Mouse (Mus musculus): Measurements from ENCODE around the gene Fam20b. TPM values are rescaled to one million over a fixed set of nuclear protein-coding genes. Genes with fewer than 3 reads are reported as not detected.

Gene Fam20b
- polyA plus RNA-seq, 1 experiment = 27.7 TPM

DNA sequence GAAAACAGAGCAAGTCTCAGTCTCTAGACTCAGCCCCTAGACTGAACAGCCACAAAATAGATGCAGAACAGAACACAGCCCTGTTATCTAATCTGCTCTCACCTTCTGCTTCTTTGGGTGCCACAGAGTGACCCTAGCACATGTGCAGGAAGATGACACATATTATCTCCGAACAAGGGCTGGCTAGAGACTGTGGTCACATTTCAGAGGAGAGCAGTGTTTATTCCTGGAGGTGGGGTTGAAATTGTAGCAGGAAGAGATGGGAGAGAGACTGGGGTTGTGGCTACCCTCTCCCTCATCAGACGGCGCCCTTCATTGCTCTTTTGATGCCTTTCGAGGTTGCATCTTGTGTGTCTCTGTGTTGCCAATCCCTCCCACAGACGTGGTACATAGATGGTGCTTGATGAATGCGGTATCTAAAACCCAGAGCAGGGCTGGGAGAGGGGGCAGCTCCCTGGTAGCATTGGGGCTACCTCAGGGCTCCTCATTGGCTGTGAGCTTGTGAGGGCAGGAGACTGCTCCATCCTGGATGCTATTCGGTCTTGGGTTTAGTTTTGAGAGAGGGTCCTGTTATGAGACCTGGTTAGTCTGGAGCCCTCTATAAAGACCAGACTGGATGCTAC lies 26.4 kb upstream of the Fam20b start:
- peaks cover 3% of the 10 kb centered on the region for H3K4me1 ChIP-seq (ENCODE audit: control insufficient read depth, insufficient read depth, low read length)
- H3K27me3 ChIP-seq (ENCODE audit: control insufficient read depth, insufficient read depth, low read length) = no peaks in the 10 kb centered on the region
- no peak overlapping the region for H3K4me3 ChIP-seq (ENCODE audit: control insufficient read depth, low read depth, low read length)
- TF ChIP-seq POLR2A (IDR thresholded peaks at IDR 0.05; ENCODE audit: control insufficient read depth, low read depth, low read length) (no peak), CTCF (IDR thresholded peaks at IDR 0.05; ENCODE audit: control insufficient read depth, insufficient read depth, insufficient replicate concordance, low read depth, low read length) (no peak)
- no peaks in the 10 kb centered on the region for H3K36me3 ChIP-seq (ENCODE audit: control insufficient read depth, insufficient read depth, low read length)
- H3K27ac ChIP-seq (ENCODE audit: control insufficient read depth, insufficient read depth, low read depth, low read length) = no peak overlapping the region

- 0 out of 2 replicates have a peak overlapping the region, but pooled peaks have one; percentile 7 for H3K27ac ChIP-seq (ENCODE audit: control insufficient read depth, insufficient read depth, low read depth, low read length)
- TF ChIP-seq CTCF (IDR thresholded peaks at IDR 0.05; ENCODE audit: control insufficient read depth, insufficient read depth, insufficient replicate concordance, low read depth, low read length) (peak; percentile 71; the same call in 1 of the 2 replicates), POLR2A (IDR thresholded peaks at IDR 0.05; ENCODE audit: control insufficient read depth, low read depth, low read length) (no peak)
- H3K36me3 ChIP-seq (ENCODE audit: control insufficient read depth, insufficient read depth, low read length) = no peaks in the 10 kb centered on the region
- H3K4me1 ChIP-seq (ENCODE audit: control insufficient read depth, insufficient read depth, low read length) = peaks cover 3% of the 10 kb centered on the region
- H3K27me3 ChIP-seq (ENCODE audit: control insufficient read depth, insufficient read depth, low read length) = no peaks in the 10 kb centered on the region
- no peak overlapping the region for H3K4me3 ChIP-seq (ENCODE audit: control insufficient read depth, low read depth, low read length)
Observed at GRCm38 (mm10) chr1:156741482-156742411, 22.9 kb upstream of the Fam20b start.

DNA sequence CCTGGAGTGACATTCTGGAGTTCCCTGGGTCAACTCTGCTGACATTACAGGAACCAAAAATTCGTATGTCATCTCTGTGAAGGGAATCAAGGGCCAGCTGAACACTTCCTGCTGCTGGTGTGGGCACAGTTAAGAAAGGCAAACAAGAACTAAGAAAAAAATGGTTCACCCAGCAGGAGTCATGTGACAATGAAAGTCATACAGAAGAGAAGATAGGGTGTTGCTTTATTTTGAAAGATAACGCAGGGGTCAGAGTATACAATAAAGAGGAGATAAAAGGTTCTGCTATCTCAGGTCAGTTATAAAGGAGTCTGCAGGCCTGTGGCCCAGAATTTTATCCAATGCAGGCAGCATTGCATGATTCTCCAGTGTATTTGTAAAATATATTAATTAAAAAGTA lies 16.9 kb upstream of the Fam20b start:
- no peaks in the 10 kb centered on the region for H3K27me3 ChIP-seq (ENCODE audit: control insufficient read depth, insufficient read depth, low read length)
- peaks cover 2% of the 10 kb centered on the region; the same call in 1 of the 2 replicates for H3K4me1 ChIP-seq (ENCODE audit: control insufficient read depth, insufficient read depth, low read length)
- H3K27ac ChIP-seq (ENCODE audit: control insufficient read depth, insufficient read depth, low read depth, low read length) = no peak overlapping the region
- no peak overlapping the region for H3K4me3 ChIP-seq (ENCODE audit: control insufficient read depth, low read depth, low read length)
- no peaks in the 10 kb centered on the region for H3K36me3 ChIP-seq (ENCODE audit: control insufficient read depth, insufficient read depth, low read length)
- TF ChIP-seq POLR2A (IDR thresholded peaks at IDR 0.05; ENCODE audit: control insufficient read depth, low read depth, low read length) = no peak

- H3K4me3 ChIP-seq (ENCODE audit: control insufficient read depth, low read depth, low read length) = no peak overlapping the region
- TF ChIP-seq POLR2A (IDR thresholded peaks at IDR 0.05; ENCODE audit: control insufficient read depth, low read depth, low read length) (no peak), CTCF (IDR thresholded peaks at IDR 0.05; ENCODE audit: control insufficient read depth, insufficient read depth, insufficient replicate concordance, low read depth, low read length) (no peak)
- H3K36me3 ChIP-seq (ENCODE audit: control insufficient read depth, insufficient read depth, low read length) = no peaks in the 10 kb centered on the region
- no peak overlapping the region for H3K27ac ChIP-seq (ENCODE audit: control insufficient read depth, insufficient read depth, low read depth, low read length)
- no peaks in the 10 kb centered on the region for H3K27me3 ChIP-seq (ENCODE audit: control insufficient read depth, insufficient read depth, low read length)
- H3K4me1 ChIP-seq (ENCODE audit: control insufficient read depth, insufficient read depth, low read length) = peaks cover 2% of the 10 kb centered on the region; the same call in 1 of the 2 replicates
Observed at GRCm38 (mm10) chr1:156734019-156734418, 15.1 kb upstream of the Fam20b start.

GRCm38 (mm10) chr1:156733559-156733958 lies 14.7 kb upstream of the Fam20b start:
- TF ChIP-seq CTCF (IDR thresholded peaks at IDR 0.05; ENCODE audit: control insufficient read depth, insufficient read depth, insufficient replicate concordance, low read depth, low read length) (no peak), POLR2A (IDR thresholded peaks at IDR 0.05; ENCODE audit: control insufficient read depth, low read depth, low read length) (no peak)
- Histone ChIP-seq H3K27me3 (ENCODE audit: control insufficient read depth, insufficient read depth, low read length) (no peaks in the 10 kb centered on the region), H3K36me3 (ENCODE audit: control insufficient read depth, insufficient read depth, low read length) (no peaks in the 10 kb centered on the region), H3K4me3 (ENCODE audit: control insufficient read depth, low read depth, low read length) (no peak overlapping the region), H3K27ac (ENCODE audit: control insufficient read depth, insufficient read depth, low read depth, low read length) (no peak overlapping the region), H3K4me1 (ENCODE audit: control insufficient read depth, insufficient read depth, low read length) (peaks cover 2% of the 10 kb centered on the region; the same call in 1 of the 2 replicates)

GRCm38 (mm10) chr1:156732996-156733395 lies 14.1 kb upstream of the Fam20b start:
- Histone ChIP-seq H3K27me3 (ENCODE audit: control insufficient read depth, insufficient read depth, low read length) (no peaks in the 10 kb centered on the region), H3K27ac (ENCODE audit: control insufficient read depth, insufficient read depth, low read depth, low read length) (no peak overlapping the region), H3K36me3 (ENCODE audit: control insufficient read depth, insufficient read depth, low read length) (no peaks in the 10 kb centered on the region), H3K4me1 (ENCODE audit: control insufficient read depth, insufficient read depth, low read length) (peaks cover 2% of the 10 kb centered on the region; the same call in 1 of the 2 replicates), H3K4me3 (ENCODE audit: control insufficient read depth, low read depth, low read length) (no peak overlapping the region)
- TF ChIP-seq CTCF (IDR thresholded peaks at IDR 0.05; ENCODE audit: control insufficient read depth, insufficient read depth, insufficient replicate concordance, low read depth, low read length) = no peak
- TF ChIP-seq POLR2A (IDR thresholded peaks at IDR 0.05; ENCODE audit: control insufficient read depth, low read depth, low read length) = no peak

DNA sequence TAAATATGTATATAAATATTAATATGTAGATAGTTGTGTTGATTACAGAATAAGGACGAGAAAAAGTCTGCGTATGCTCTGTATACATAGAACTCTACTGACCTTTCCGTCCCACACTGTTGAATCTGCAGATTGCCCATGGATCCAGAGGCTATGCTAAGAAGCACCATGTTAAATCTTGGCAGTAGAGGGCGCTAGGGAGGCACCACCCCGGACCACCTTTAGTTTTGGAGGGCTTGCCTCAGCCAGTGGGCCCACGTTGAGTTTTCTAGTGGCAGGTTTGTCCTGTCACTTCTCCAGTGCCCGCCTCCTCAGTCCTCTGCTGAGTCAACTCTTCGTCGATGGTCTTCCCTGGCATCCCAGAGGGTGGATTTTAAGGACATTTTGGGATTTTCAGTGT lies 11.9 kb upstream of the Fam20b start:
- TF ChIP-seq CTCF (IDR thresholded peaks at IDR 0.05; ENCODE audit: control insufficient read depth, insufficient read depth, insufficient replicate concordance, low read depth, low read length) (peak; percentile 75; the same call in 1 of the 2 replicates), POLR2A (IDR thresholded peaks at IDR 0.05; ENCODE audit: control insufficient read depth, low read depth, low read length) (no peak)
- Histone ChIP-seq H3K27ac (ENCODE audit: control insufficient read depth, insufficient read depth, low read depth, low read length) (no peak overlapping the region), H3K36me3 (ENCODE audit: control insufficient read depth, insufficient read depth, low read length) (no peaks in the 10 kb centered on the region), H3K4me3 (ENCODE audit: control insufficient read depth, low read depth, low read length) (peak overlapping the region; percentile 34), H3K27me3 (ENCODE audit: control insufficient read depth, insufficient read depth, low read length) (no peaks in the 10 kb centered on the region), H3K4me1 (ENCODE audit: control insufficient read depth, insufficient read depth, low read length) (peaks cover 2% of the 10 kb centered on the region; the same call in 1 of the 2 replicates)

Measured in testis, adult 2 months (tissue).